Mouse (Mus musculus) small intestine, adult 2 months (tissue): ENCODE measurements around the gene Gm37240. TPM values are rescaled to one million over a fixed set of nuclear protein-coding genes. Genes with fewer than 3 reads are reported as not detected.

Source experiments
- H3K27ac ChIP-seq: fragments of 200-500 bp; 2 replicates; pipeline ENCODE4 v1.5.1; 2012; ENCODE audit warnings: low read depth, low read length, control low read depth, inconsistent platforms; ENCODE audit not compliant: insufficient read depth
- H3K27me3 ChIP-seq: fragments of 200-500 bp; 2 replicates; pipeline ENCODE4 v1.6.1; 2012; ENCODE audit warnings: mild to moderate bottlenecking, moderate library complexity, low read length, inconsistent platforms; ENCODE audit not compliant: control insufficient read depth, insufficient read depth
- H3K36me3 ChIP-seq: fragments of 200-500 bp; 2 replicates; pipeline ENCODE4 v1.6.1; 2012; ENCODE audit warnings: mild to moderate bottlenecking, low read length, control low read depth, inconsistent platforms; ENCODE audit not compliant: control insufficient read depth, insufficient read depth
- H3K4me1 ChIP-seq: fragments of 200-500 bp; 2 replicates; pipeline ENCODE4 v1.6.1; 2012; ENCODE audit warnings: low read length, inconsistent platforms, mixed read lengths; ENCODE audit not compliant: control insufficient read depth, insufficient read depth, insufficient read length
- H3K4me3 ChIP-seq: fragments of 200-500 bp; 2 replicates; pipeline ENCODE4 v1.5.1; 2012; ENCODE audit warnings: low read depth, mild to moderate bottlenecking, control low read depth, inconsistent platforms, low read length, moderate library complexity
- CTCF ChIP-seq: fragments of 200-500 bp; IDR thresholded peaks from 2 replicates; pipeline ENCODE4 v1.5.1; 2012; ENCODE audit warnings: low read depth, mild to moderate bottlenecking, control low read depth, inconsistent platforms, low read length, moderate library complexity, mixed read lengths; ENCODE audit not compliant: insufficient replicate concordance, insufficient read length; ENCODE audit errors: extremely low read depth
- POLR2A ChIP-seq: fragments of 200-500 bp; IDR thresholded peaks from 2 replicates; pipeline ENCODE4 v1.6.1; 2012; ENCODE audit warnings: low read depth, mild to moderate bottlenecking, control low read depth, inconsistent platforms, low read length, moderate library complexity
- WGBS: fragments of 180-500 bp; shearing (Covaris S2); methylation state at CpG from one replicate; pipeline ENCODE4 v1.1.7; 2018; 5-methylcytosine and 5-hydroxymethylcytosine counted together
- polyA plus RNA-seq: library from polyadenylated mRNA; depleted of rRNA; stranded (reverse); fragments of >200 nt; gene quantifications from 2 replicates; pipeline ENCODE4 v1.2.3, GENCODE M21; 2012

Gm37240 gene
- polyA plus RNA-seq, 1 experiment = 58.2 TPM

- Histone ChIP-seq H3K4me1 (no peaks in the 10 kb centered on the region), H3K27ac (no peak overlapping the region), H3K36me3 (no peaks in the 10 kb centered on the region), H3K4me3 (no peak overlapping the region), H3K27me3 (no peaks in the 10 kb centered on the region)
- TF ChIP-seq POLR2A (no peak), CTCF (no peak)
- WGBS = 46% methylated on average over 4 of the region's 4 CpGs
These were observed 1194.6 kb downstream of the Gm37240 start for GRCm38 (mm10) chr3:84692647-84693199.

- TF ChIP-seq CTCF = no peak
- TF ChIP-seq POLR2A = no peak
- Histone ChIP-seq H3K27me3 (no peaks in the 10 kb centered on the region), H3K27ac (no peak overlapping the region), H3K36me3 (no peaks in the 10 kb centered on the region), H3K4me1 (no peaks in the 10 kb centered on the region), H3K4me3 (no peak overlapping the region)
- WGBS = 80% methylated on average over 7 of the region's 7 CpGs
These were observed 1197.1 kb downstream of the Gm37240 start for GRCm38 (mm10) chr3:84690091-84690771.

GRCm38 (mm10) chr3:84689656-84690055, 1197.7 kb downstream of the Gm37240 start:
- Histone ChIP-seq H3K27ac (no peak overlapping the region), H3K4me1 (no peaks in the 10 kb centered on the region), H3K36me3 (no peaks in the 10 kb centered on the region), H3K4me3 (no peak overlapping the region), H3K27me3 (no peaks in the 10 kb centered on the region)
- TF ChIP-seq CTCF = no peak
- no peak for TF ChIP-seq POLR2A
- 73% methylated on average over 2 of the region's 2 CpGs for WGBS

GRCm38 (mm10) chr3:84688176-84688575, 1199.1 kb downstream of the Gm37240 start:
- no peak overlapping the region for H3K4me3 ChIP-seq
- TF ChIP-seq CTCF (no peak), POLR2A (no peak)
- H3K27me3 ChIP-seq = no peaks in the 10 kb centered on the region
- H3K27ac ChIP-seq = no peak overlapping the region
- H3K36me3 ChIP-seq = no peaks in the 10 kb centered on the region
- no peaks in the 10 kb centered on the region for H3K4me1 ChIP-seq
- WGBS = 33% methylated on average over 5 of the region's 5 CpGs

GRCm38 (mm10) chr3:84687488-84687846, 1199.9 kb downstream of the Gm37240 start:
- no peak for TF ChIP-seq POLR2A
- no peak for TF ChIP-seq CTCF
- H3K4me3 ChIP-seq = no peak overlapping the region
- no peaks in the 10 kb centered on the region for H3K4me1 ChIP-seq
- H3K27me3 ChIP-seq = no peaks in the 10 kb centered on the region
- no peak overlapping the region for H3K27ac ChIP-seq
- no peaks in the 10 kb centered on the region for H3K36me3 ChIP-seq
- 81% methylated on average over 2 of the region's 2 CpGs for WGBS

GRCm38 (mm10) chr3:84686799-84687487, 1200.4 kb downstream of the Gm37240 start:
- no peak overlapping the region for H3K4me3 ChIP-seq
- no peaks in the 10 kb centered on the region for H3K36me3 ChIP-seq
- WGBS = 71% methylated on average over 7 of the region's 7 CpGs
- no peaks in the 10 kb centered on the region for H3K27me3 ChIP-seq
- no peak overlapping the region for H3K27ac ChIP-seq
- TF ChIP-seq POLR2A (no peak), CTCF (no peak)
- no peaks in the 10 kb centered on the region for H3K4me1 ChIP-seq

GRCm38 (mm10) chr3:84686294-84686672, 1201.0 kb downstream of the Gm37240 start:
- no peaks in the 10 kb centered on the region for H3K36me3 ChIP-seq
- TF ChIP-seq CTCF = no peak
- no peak overlapping the region for H3K4me3 ChIP-seq
- H3K4me1 ChIP-seq = no peaks in the 10 kb centered on the region
- 96% methylated on average over 2 of the region's 2 CpGs for WGBS
- H3K27ac ChIP-seq = no peak overlapping the region
- H3K27me3 ChIP-seq = no peaks in the 10 kb centered on the region
